Mouse (Mus musculus): ENCODE measurements at regions not wholly inside any gene's neighbourhood (a gene's known extent, or its start where the extent isn't known, plus 50 kb on each side); places are given as distances from the start of the nearest gene placed in this dataset.

- TF ChIP-seq USF1 (IDR thresholded peaks at IDR 0.05; ENCODE audit: low read depth) (no peak), POLR2AphosphoS2 (IDR thresholded peaks at IDR 0.05; ENCODE audit: insufficient read length, low read depth) (no peak), E2F4 (IDR thresholded peaks at IDR 0.05; ENCODE audit: insufficient read depth) (no peak), CEBPB (IDR thresholded peaks at IDR 0.05; ENCODE audit: insufficient read depth, poor library complexity, severe bottlenecking) (no peak), TCF3 (IDR thresholded peaks at IDR 0.05; ENCODE audit: insufficient read length, low read depth) (no peak), POLR2A (IDR thresholded peaks at IDR 0.05; ENCODE audit: insufficient read length, low read depth) (no peak), MAX (IDR thresholded peaks at IDR 0.05; ENCODE audit: low read depth) (no peak)
Measured at GRCm38 (mm10) chr8:103690438-103690837, 411.0 kb upstream of the Cdh5 start.

All from myocyte (in vitro differentiated cells).